Mouse (Mus musculus) lung, adult 2 months (tissue): ENCODE results near the gene Slc39a10.

ENCODE experiments used
- CTCF ChIP-seq: fragments of 200-500 bp; IDR thresholded peaks from 2 replicates; pipeline ENCODE4 v1.5.1; 2011; ENCODE audit warnings: mild to moderate bottlenecking, low read length, control low read depth; ENCODE audit not compliant: insufficient read depth
- POLR2A ChIP-seq: fragments of 200-500 bp; IDR thresholded peaks from 2 replicates; pipeline ENCODE4 v1.6.1; 2011; ENCODE audit warnings: low read depth, mild to moderate bottlenecking, control low read depth, low read length, borderline replicate concordance; ENCODE audit errors: extremely low read depth

DNA sequence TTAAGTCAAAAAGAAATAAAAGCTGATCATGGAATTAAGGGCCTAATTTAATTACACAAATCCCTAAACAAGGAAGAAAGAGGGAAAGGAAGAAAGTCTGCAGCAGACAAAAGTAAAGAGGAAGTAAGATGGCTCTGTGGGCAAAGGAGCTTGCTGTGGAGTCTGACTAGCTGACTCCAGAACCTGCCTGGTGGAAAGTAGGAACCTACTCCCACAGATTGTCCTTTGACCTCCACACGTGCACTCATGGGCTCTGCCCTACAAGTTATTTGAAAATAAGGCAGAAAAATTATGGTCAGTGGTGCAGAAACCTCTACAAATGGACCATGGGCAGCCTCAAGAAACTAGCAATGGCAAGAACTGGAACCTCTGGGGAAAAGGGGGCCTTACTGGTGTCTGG lies 32.6 kb downstream of the Slc39a10 start:
- no peak for TF ChIP-seq CTCF
- TF ChIP-seq POLR2A: no peak
